Mouse (Mus musculus): ENCODE results near the gene Dmgdh. TPM values are rescaled to one million over a fixed set of nuclear protein-coding genes. Genes with fewer than 3 reads are reported as not detected.

Gene Dmgdh
- polyA plus RNA-seq, 1 experiment, result 0.17 TPM

DNA sequence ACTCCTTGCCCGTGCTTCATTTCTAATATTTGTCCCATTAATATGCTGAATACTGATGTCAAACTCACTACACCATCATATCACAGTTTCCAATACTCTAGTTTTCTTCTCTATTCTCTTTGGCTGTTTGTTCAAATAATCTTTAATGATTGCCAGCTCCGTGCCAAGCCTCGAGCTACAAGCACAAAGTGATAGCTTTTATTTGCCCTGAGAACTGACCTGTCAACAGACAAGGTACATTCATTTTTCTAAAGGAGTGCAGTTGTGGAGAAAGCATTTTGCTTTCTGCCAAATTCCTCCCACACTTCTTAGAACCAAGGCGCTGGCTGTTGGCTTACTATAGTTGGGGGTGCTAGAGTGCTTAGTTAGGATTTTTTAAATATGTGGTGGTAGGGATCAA, 33.0 kb downstream of the Dmgdh start:
- Histone ChIP-seq H3K27ac (ENCODE audit: control insufficient read depth, insufficient read depth, low read depth, low read length) (no peak overlapping the region), H3K36me3 (ENCODE audit: control insufficient read depth, insufficient read depth, low read length) (no peaks in the 10 kb centered on the region), H3K4me3 (ENCODE audit: control insufficient read depth, low read depth, low read length) (no peak overlapping the region), H3K27me3 (ENCODE audit: control insufficient read depth, insufficient read depth, low read length) (no peaks in the 10 kb centered on the region), H3K4me1 (ENCODE audit: control insufficient read depth, insufficient read depth, low read length) (no peaks in the 10 kb centered on the region)
- no peak for TF ChIP-seq CTCF (IDR thresholded peaks at IDR 0.05; ENCODE audit: control insufficient read depth, insufficient read depth, insufficient replicate concordance, low read depth, low read length)
- TF ChIP-seq POLR2A (IDR thresholded peaks at IDR 0.05; ENCODE audit: control insufficient read depth, low read depth, low read length), result no peak

DNA sequence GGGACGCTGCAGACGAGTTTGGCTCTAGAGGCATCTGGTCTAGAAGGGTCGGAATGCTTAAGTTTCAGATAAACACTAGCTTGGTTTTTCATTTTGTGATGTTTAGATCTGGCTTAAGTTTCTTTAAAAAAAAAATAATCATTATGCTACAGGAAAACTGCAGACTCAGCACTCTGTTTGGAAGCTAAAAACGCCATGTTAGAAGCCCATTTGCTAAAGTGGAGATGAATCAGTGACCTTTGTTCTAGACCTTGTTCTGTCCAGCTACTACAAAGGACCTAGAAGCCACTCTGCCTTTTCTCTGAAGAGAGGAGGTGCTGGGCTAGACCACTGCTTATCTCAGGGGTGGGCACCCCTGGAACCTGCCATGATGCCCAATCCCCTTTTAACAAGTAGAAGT, 36.1 kb downstream of the Dmgdh start:
- no peak for TF ChIP-seq CTCF (IDR thresholded peaks at IDR 0.05; ENCODE audit: control insufficient read depth, insufficient read depth, insufficient replicate concordance, low read depth, low read length)
- no peak for TF ChIP-seq POLR2A (IDR thresholded peaks at IDR 0.05; ENCODE audit: control insufficient read depth, low read depth, low read length)
- Histone ChIP-seq H3K27ac (ENCODE audit: control insufficient read depth, insufficient read depth, low read depth, low read length) (no peak overlapping the region), H3K36me3 (ENCODE audit: control insufficient read depth, insufficient read depth, low read length) (no peaks in the 10 kb centered on the region), H3K27me3 (ENCODE audit: control insufficient read depth, insufficient read depth, low read length) (no peaks in the 10 kb centered on the region), H3K4me3 (ENCODE audit: control insufficient read depth, low read depth, low read length) (no peak overlapping the region), H3K4me1 (ENCODE audit: control insufficient read depth, insufficient read depth, low read length) (no peaks in the 10 kb centered on the region)

- no peak for TF ChIP-seq CTCF (IDR thresholded peaks at IDR 0.05; ENCODE audit: control insufficient read depth, insufficient read depth, insufficient replicate concordance, low read depth, low read length)
- no peak for TF ChIP-seq POLR2A (IDR thresholded peaks at IDR 0.05; ENCODE audit: control insufficient read depth, low read depth, low read length)
- no peak overlapping the region for H3K4me3 ChIP-seq (ENCODE audit: control insufficient read depth, low read depth, low read length)
- no peaks in the 10 kb centered on the region for H3K4me1 ChIP-seq (ENCODE audit: control insufficient read depth, insufficient read depth, low read length)
- H3K27ac ChIP-seq (ENCODE audit: control insufficient read depth, insufficient read depth, low read depth, low read length), result no peak overlapping the region
- no peaks in the 10 kb centered on the region for H3K36me3 ChIP-seq (ENCODE audit: control insufficient read depth, insufficient read depth, low read length)
- no peaks in the 10 kb centered on the region for H3K27me3 ChIP-seq (ENCODE audit: control insufficient read depth, insufficient read depth, low read length)
Observed at GRCm38 (mm10) chr13:93711226-93711625, 37.0 kb downstream of the Dmgdh start.

GRCm38 (mm10) chr13:93712362-93712761, 38.1 kb downstream of the Dmgdh start:
- TF ChIP-seq CTCF (IDR thresholded peaks at IDR 0.05; ENCODE audit: control insufficient read depth, insufficient read depth, insufficient replicate concordance, low read depth, low read length), result no peak
- no peak for TF ChIP-seq POLR2A (IDR thresholded peaks at IDR 0.05; ENCODE audit: control insufficient read depth, low read depth, low read length)
- Histone ChIP-seq H3K4me1 (ENCODE audit: control insufficient read depth, insufficient read depth, low read length) (no peaks in the 10 kb centered on the region), H3K27ac (ENCODE audit: control insufficient read depth, insufficient read depth, low read depth, low read length) (no peak overlapping the region), H3K4me3 (ENCODE audit: control insufficient read depth, low read depth, low read length) (no peak overlapping the region), H3K36me3 (ENCODE audit: control insufficient read depth, insufficient read depth, low read length) (no peaks in the 10 kb centered on the region), H3K27me3 (ENCODE audit: control insufficient read depth, insufficient read depth, low read length) (no peaks in the 10 kb centered on the region)

GRCm38 (mm10) chr13:93713826-93714225, 39.6 kb downstream of the Dmgdh start:
- Histone ChIP-seq H3K27ac (ENCODE audit: control insufficient read depth, insufficient read depth, low read depth, low read length) (no peak overlapping the region), H3K27me3 (ENCODE audit: control insufficient read depth, insufficient read depth, low read length) (no peaks in the 10 kb centered on the region), H3K4me1 (ENCODE audit: control insufficient read depth, insufficient read depth, low read length) (no peaks in the 10 kb centered on the region), H3K36me3 (ENCODE audit: control insufficient read depth, insufficient read depth, low read length) (no peaks in the 10 kb centered on the region), H3K4me3 (ENCODE audit: control insufficient read depth, low read depth, low read length) (no peak overlapping the region)
- no peak for TF ChIP-seq CTCF (IDR thresholded peaks at IDR 0.05; ENCODE audit: control insufficient read depth, insufficient read depth, insufficient replicate concordance, low read depth, low read length)
- no peak for TF ChIP-seq POLR2A (IDR thresholded peaks at IDR 0.05; ENCODE audit: control insufficient read depth, low read depth, low read length)

DNA sequence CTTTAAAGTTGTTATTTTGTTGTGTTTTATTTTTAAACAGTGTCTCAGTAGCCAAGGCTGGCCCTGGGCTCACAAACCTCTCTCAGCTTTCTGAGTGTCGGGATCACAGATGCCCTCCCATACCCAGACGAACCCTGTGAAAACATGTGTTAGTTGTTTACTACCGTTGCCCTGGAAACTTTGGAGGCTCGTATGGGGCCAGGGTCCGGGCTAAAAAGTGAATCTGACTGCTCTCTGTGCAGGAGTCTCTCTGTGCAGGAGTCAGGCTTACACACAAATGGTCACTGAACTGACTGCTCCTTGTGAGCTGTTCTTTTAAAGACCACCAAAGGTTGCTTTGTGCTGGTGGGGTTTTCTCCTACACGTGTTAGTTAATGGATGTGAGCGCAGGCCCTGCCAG, 42.9 kb downstream of the Dmgdh start:
- H3K4me1 ChIP-seq (ENCODE audit: control insufficient read depth, insufficient read depth, low read length), result no peaks in the 10 kb centered on the region
- H3K4me3 ChIP-seq (ENCODE audit: control insufficient read depth, low read depth, low read length), result no peak overlapping the region
- no peaks in the 10 kb centered on the region for H3K27me3 ChIP-seq (ENCODE audit: control insufficient read depth, insufficient read depth, low read length)
- H3K27ac ChIP-seq (ENCODE audit: control insufficient read depth, insufficient read depth, low read depth, low read length), result no peak overlapping the region
- H3K36me3 ChIP-seq (ENCODE audit: control insufficient read depth, insufficient read depth, low read length), result no peaks in the 10 kb centered on the region
- TF ChIP-seq CTCF (IDR thresholded peaks at IDR 0.05; ENCODE audit: control insufficient read depth, insufficient read depth, insufficient replicate concordance, low read depth, low read length) (no peak), POLR2A (IDR thresholded peaks at IDR 0.05; ENCODE audit: control insufficient read depth, low read depth, low read length) (no peak)

- Histone ChIP-seq H3K27me3 (ENCODE audit: control insufficient read depth, insufficient read depth, low read length) (no peaks in the 10 kb centered on the region), H3K4me1 (ENCODE audit: control insufficient read depth, insufficient read depth, low read length) (no peaks in the 10 kb centered on the region), H3K27ac (ENCODE audit: control insufficient read depth, insufficient read depth, low read depth, low read length) (no peak overlapping the region), H3K4me3 (ENCODE audit: control insufficient read depth, low read depth, low read length) (no peak overlapping the region), H3K36me3 (ENCODE audit: control insufficient read depth, insufficient read depth, low read length) (no peaks in the 10 kb centered on the region)
- TF ChIP-seq CTCF (IDR thresholded peaks at IDR 0.05; ENCODE audit: control insufficient read depth, insufficient read depth, insufficient replicate concordance, low read depth, low read length) (peak; percentile 43; the same call in 1 of the 2 replicates), POLR2A (IDR thresholded peaks at IDR 0.05; ENCODE audit: control insufficient read depth, low read depth, low read length) (no peak)
Observed at GRCm38 (mm10) chr13:93718948-93719347, 44.7 kb downstream of the Dmgdh start.

GRCm38 (mm10) chr13:93721916-93722315, 47.7 kb downstream of the Dmgdh start:
- TF ChIP-seq POLR2A (IDR thresholded peaks at IDR 0.05; ENCODE audit: control insufficient read depth, low read depth, low read length) (no peak), CTCF (IDR thresholded peaks at IDR 0.05; ENCODE audit: control insufficient read depth, insufficient read depth, insufficient replicate concordance, low read depth, low read length) (no peak)
- Histone ChIP-seq H3K27ac (ENCODE audit: control insufficient read depth, insufficient read depth, low read depth, low read length) (no peak overlapping the region), H3K4me1 (ENCODE audit: control insufficient read depth, insufficient read depth, low read length) (no peaks in the 10 kb centered on the region)

More at GRCm38 (mm10) chr13:93721916-93722315, 47.7 kb downstream of the Dmgdh start:
- Histone ChIP-seq H3K27me3 (ENCODE audit: control insufficient read depth, insufficient read depth, low read length) (no peaks in the 10 kb centered on the region), H3K36me3 (ENCODE audit: control insufficient read depth, insufficient read depth, low read length) (no peaks in the 10 kb centered on the region), H3K4me3 (ENCODE audit: control insufficient read depth, low read depth, low read length) (no peak overlapping the region)

Data from testis, adult 2 months (tissue).